Mouse (Mus musculus): ENCODE measurements at regions not wholly inside any gene's neighbourhood (a gene's known extent, or its start where the extent isn't known, plus 50 kb on each side); places are given as distances from the start of the nearest gene placed in this dataset.

DNA sequence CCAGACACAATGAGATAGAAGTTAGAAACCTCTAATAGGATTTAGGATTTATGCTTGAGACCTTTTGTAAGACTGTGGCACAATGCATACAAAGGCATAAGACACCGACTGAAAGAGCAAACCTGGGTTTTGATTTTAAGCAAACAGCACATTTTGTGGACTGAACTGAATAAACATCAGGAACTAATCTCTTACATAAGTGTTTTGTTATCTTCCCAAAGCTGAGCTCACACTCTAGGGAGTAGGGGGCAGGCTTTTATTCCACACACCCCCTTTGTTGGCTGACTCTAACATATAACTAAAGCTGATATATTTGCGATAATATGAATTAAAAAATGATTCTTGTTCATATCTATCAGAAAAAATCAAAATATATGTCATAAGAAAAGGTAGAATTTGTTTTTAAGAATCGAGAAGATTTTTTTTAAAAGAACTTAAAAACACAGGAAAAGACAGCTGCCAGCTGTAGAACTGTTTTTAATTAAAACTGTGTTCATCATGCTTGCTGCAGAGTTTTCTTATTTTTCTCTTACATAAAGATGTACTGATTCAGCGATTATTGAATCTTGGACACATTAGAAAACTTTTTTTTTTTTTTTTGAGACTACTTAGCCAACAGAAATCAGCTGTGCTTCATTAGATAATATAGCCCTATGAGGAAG lies 56.2 kb upstream of the Dcn start:
- in situ Hi-C loops (cut with MboI; ENCODE audit: low sequenced_read_pairs): no loop called here

All from CH12F3 (cell line).